Mouse (Mus musculus): Measurements from ENCODE around the gene Itih1.

GRCm38 (mm10) chr14:30951154-30951825, 8.2 kb upstream of the Itih1 start, which contains the start of gene Nek4:
- TF ChIP-seq HCFC1 (IDR thresholded peaks at IDR 0.05; ENCODE audit: borderline replicate concordance, insufficient read depth, low read length) (peak; percentile 75; the same call in 1 of the 2 replicates), ZC3H11A (IDR thresholded peaks at IDR 0.05; ENCODE audit: borderline replicate concordance, low read depth, low read length) (no peak), ZNF384 (IDR thresholded peaks at IDR 0.05; ENCODE audit: low read depth, low read length) (no peak)
